Mouse (Mus musculus) G1E (cell line): ENCODE measurements around the gene Naaa.

Source experiments
- CTCF ChIP-seq: IDR thresholded peaks from 2 replicates; pipeline ENCODE4 v1.5.1; 2012; ENCODE audit warnings: low read depth, low read length, inconsistent platforms, mixed read lengths
- GATA1 ChIP-seq: IDR thresholded peaks from 2 replicates; pipeline ENCODE4 v1.6.1; 2012; ENCODE audit warnings: borderline replicate concordance, low read length, inconsistent platforms, mixed read lengths
- TAL1 ChIP-seq: conservative IDR thresholded peaks from 2 replicates; pipeline ENCODE4 v1.6.1; 2012; ENCODE audit warnings: low read depth, low read length, inconsistent platforms, mixed read lengths

DNA sequence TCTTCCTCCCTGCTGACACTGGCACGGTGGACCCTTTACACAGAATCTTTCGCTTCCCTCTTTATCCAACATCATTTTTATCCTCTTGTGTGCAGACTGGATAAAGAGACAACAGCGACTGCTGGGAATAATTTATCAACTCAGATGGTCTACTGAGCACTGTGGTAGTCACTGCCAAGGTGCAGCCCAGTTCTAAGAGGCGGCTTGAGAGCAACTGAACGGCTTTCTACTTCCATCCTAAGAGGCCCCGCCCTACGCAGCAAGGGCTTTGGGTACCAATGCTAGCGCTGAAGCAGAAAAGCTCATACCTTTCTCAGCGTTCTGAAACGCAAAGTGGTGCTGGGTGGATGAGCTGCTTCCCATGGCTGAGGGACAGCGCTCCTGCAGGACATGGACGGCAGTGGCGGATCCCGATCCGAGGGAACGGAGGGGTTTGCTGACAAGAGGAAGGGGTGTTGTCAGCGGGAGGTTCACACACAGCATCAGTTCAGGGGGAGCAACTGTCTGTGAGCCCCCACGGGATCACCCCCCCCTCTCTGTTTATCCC is 25.1 kb downstream of the Naaa start:
- TF ChIP-seq CTCF, result no peak
- no peak for TF ChIP-seq TAL1
- no peak for TF ChIP-seq GATA1
